Mouse (Mus musculus) hindbrain, postnatal 0 days (tissue): ENCODE data around the gene Itgam. TPM values are rescaled to one million over a fixed set of nuclear protein-coding genes. Genes with fewer than 3 reads are reported as not detected.
"Not testable (repeated sequence)": the region's sequence is repeated elsewhere in the genome, so short reads cannot be mapped to it uniquely, and the experiment has no call there.

Experiments
- ATAC-seq: fragments of 200-750 bp; cut with Nextera tagmentation; 2 replicates; pipeline ENCODE4 v1.8.0; 2017; ENCODE audit warnings: mild to moderate bottlenecking, moderate TSS enrichment, moderate library complexity
- DNase-seq: peaks from one replicate; pipeline ENCODE4 v3.0.0-alpha.2; 2015; ENCODE audit warnings: low spot score
- H3K27ac ChIP-seq: fragments of 300-500 bp; sonication (generic); 2 replicates; pipeline ENCODE4 v1.5.1; 2014; ENCODE audit warnings: mild to moderate bottlenecking
- H3K27me3 ChIP-seq: fragments of 300-500 bp; sonication (generic); 2 replicates; pipeline ENCODE4 v1.6.1; 2014; ENCODE audit warnings: low read length, mixed read lengths; ENCODE audit not compliant: insufficient read depth
- H3K36me3 ChIP-seq: fragments of 300-500 bp; sonication (generic); 2 replicates; pipeline ENCODE4 v1.6.1; 2014; ENCODE audit warnings: low read length, mixed read lengths; ENCODE audit not compliant: insufficient read depth
- H3K4me1 ChIP-seq: fragments of 300-500 bp; sonication (generic); 2 replicates; pipeline ENCODE4 v1.6.1; 2014; ENCODE audit warnings: antibody characterized with exemption, low read length, mixed read lengths; ENCODE audit not compliant: insufficient read depth
- H3K4me2 ChIP-seq: fragments of 300-500 bp; sonication (generic); 2 replicates; pipeline ENCODE4 v1.6.1; 2014; ENCODE audit warnings: low read depth, mild to moderate bottlenecking, low read length, moderate library complexity, mixed read lengths
- H3K4me3 ChIP-seq: fragments of 300-500 bp; sonication (generic); 2 replicates; pipeline ENCODE4 v1.5.1; 2014; ENCODE audit warnings: low read length
- H3K9ac ChIP-seq: fragments of 300-500 bp; sonication (generic); replicated peaks from 2 replicates; pipeline ENCODE4 v1.6.1; 2014; ENCODE audit warnings: mild to moderate bottlenecking, low read length, moderate library complexity, mixed read lengths
- H3K9me3 ChIP-seq: fragments of 300-500 bp; sonication (generic); 2 replicates; pipeline ENCODE4 v1.6.1; 2016; ENCODE audit warnings: low read length, mixed read lengths
- CTCF ChIP-seq: IDR thresholded peaks from 2 replicates; pipeline ENCODE4 v1.5.1; 2016; ENCODE audit warnings: antibody characterized with exemption, control low read depth, low read depth
- WGBS: fragments of 180-500 bp; shearing (Covaris S2); extraction: QIAGEN DNeasy Blood & Tissue Kit; methylation state at CpG from one replicate; pipeline ENCODE4 v1.1.7; 2014; 5-methylcytosine and 5-hydroxymethylcytosine counted together
- polyA plus RNA-seq: library from polyadenylated mRNA; unstranded; fragments of >200 nt; fragmentation: Nextera tagmentation; extraction: Ambion mirVana; gene quantifications from 2 replicates; pipeline ENCODE4 v1.2.1, GENCODE M21; 2015
- total RNA-seq: library from RNA; depleted of rRNA; stranded (reverse); fragments of >200 nt; gene quantifications from 2 replicates; pipeline ENCODE4 v1.2.3, GENCODE M21; 2014; rRNA removed

Gene Itgam
- total and polyA plus RNA-seq, 2 experiments from 2014 or later: 1.3 to 3.2 TPM

DNA sequence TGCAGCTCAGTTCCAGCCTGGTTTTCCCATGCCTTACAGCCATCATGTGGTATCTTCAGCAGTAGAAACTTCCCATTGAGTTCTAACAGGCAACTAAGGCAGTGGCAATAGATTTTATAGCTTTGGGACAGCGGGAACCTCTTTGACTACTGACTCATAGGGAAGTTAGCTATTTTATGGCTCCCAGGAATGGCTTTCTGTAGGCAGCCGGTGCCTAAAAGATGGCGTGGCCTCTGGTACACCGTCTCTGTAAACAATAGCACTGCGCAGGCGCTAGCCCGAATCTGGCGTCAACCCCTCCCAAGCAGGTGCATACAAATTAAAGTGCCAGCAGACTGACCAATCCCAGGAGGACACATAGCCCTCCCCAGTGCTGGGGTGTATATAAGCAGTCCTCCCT lies 88.5 kb downstream of the Itgam start:
- no peaks in the 10 kb centered on the region for H3K9me3 ChIP-seq
- 90% methylated on average over 8 of the region's 8 CpGs for WGBS
- no peak for ATAC-seq
- no peak for DNase-seq
- no peak overlapping the region for H3K27ac ChIP-seq
- H3K4me1 ChIP-seq: no peaks in the 10 kb centered on the region
- H3K36me3 ChIP-seq: no peaks in the 10 kb centered on the region
- no peak overlapping the region for H3K9ac ChIP-seq
- no peaks in the 10 kb centered on the region for H3K27me3 ChIP-seq
- no peak overlapping the region for H3K4me2 ChIP-seq
- TF ChIP-seq CTCF: no peak
- H3K4me3 ChIP-seq: no peak overlapping the region

DNA sequence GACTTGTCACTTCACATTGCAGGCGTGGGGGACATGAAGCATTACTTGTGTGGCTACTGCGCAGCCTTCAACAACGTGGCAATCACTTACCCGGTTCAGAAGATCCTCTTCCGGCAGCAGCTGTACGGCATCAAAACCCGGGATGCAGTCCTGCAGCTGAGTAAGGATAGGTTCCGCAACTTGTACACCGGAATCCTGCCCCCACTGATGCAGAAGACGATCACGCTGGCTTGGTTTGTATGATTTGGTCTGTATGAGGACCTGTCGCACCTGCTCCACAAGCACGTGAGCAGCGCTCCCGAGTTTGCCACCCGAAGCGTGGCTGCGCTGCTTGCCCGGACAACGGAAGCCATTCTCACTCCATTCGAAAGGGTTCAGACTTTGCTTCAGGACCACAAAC lies 91.6 kb downstream of the Itgam start, which contains the start of gene Itgad:
Gene Itgad, plus strand, starts transcription at position 301 of the 400 bp plus-strand sequence.
- TF ChIP-seq CTCF: no peak
- whole genome bisulfite sequencing: 93% methylated on average over 21 of the region's 21 CpGs
- Histone ChIP-seq H3K27me3 (no peaks in the 10 kb centered on the region), H3K9ac (no peak within 1 kb of the TSS), H3K4me1 (no peaks in the 10 kb centered on the region), H3K36me3 (no peaks in the 10 kb centered on the region), H3K4me3 (no peak within 1 kb of the TSS), H3K9me3 (no peaks in the 10 kb centered on the region), H3K27ac (no peak within 1 kb of the TSS), H3K4me2 (no peak within 1 kb of the TSS)
- no peak for ATAC-seq
- no peak for DNase-seq

DNA sequence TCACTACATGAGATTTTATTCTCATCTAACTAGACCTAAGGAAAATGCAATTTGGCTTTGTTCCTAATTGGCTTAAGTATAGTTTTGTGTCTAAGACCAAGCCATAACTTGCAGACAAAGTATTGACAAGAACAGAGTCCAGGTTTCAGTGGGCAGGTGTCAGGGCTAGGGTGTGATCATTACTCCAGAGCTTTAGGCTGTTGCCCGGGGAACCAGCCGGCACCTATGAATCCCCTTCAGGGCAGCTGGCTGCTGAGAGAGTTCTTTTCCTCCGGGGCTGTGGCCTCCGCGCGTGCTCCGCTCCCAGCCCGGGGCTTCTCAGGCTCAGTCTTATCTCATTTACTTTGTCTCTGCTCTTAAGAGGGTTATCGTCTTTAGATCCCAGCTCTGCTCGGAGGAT lies 92.5 kb downstream of the Itgam start:
- 71% methylated on average over 10 of the region's 10 CpGs for WGBS
- H3K36me3 ChIP-seq: no peaks in the 10 kb centered on the region
- no peak overlapping the region for H3K4me2 ChIP-seq
- no peak for ATAC-seq
- H3K9ac ChIP-seq: no peak overlapping the region
- no peak for TF ChIP-seq CTCF
- H3K27me3 ChIP-seq: no peaks in the 10 kb centered on the region
- no peaks in the 10 kb centered on the region for H3K4me1 ChIP-seq
- no peak for DNase-seq
- H3K9me3 ChIP-seq: no peaks in the 10 kb centered on the region
- H3K27ac ChIP-seq: no peak overlapping the region
- H3K4me3 ChIP-seq: no peak overlapping the region

DNA sequence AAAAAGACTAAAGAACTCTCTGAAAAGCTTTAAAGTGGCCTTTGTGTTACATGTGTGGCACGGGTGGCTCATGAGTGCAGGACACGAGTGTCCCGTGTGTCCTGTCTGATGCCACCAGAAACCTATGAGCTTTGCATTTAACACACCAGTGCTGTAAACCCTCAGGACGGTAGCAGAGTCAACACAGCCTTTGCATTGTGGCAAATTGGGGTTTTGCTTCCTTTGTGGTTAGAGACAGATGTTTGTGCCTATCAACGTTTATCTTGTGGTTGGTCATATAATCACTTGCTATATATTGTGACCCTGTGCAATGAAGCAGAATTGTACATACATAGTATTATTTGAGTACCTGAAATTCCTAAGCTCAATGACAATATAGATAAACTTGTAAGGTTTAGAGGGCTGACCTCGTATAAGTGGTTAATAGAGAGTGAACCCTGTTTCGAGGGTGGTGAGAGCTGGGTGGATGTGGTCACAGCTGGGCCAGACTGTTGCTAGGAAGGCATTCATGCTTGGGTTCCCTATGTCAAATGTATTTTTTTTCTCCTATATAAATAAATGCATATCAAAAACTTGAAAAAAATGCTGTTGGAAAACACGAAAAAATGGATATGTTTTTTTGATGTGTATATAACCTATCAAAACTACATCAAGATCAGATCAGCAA lies 96.4 kb downstream of the Itgam start:
- ATAC-seq, H3K27me3 ChIP-seq: not testable (repeated sequence)

DNA sequence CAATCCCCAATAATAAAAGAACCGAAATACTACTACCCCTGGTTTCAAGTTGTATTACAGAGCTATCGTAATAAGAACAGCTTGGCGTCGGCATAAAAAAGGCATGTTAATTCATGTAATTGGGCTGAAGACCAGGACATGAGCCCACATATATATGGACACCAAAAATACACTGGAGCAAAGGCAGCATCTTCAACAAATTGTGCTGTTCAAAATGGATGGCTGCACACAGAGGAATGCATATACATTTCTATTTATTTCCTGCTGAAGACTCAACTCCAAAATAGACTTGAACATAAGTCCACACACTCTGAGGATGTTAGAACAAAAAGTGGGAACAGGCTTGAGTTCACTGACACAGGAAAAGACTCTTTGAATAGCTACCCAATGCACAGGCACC lies 101.6 kb downstream of the Itgam start:
- Histone ChIP-seq H3K4me1 (no peaks in the 10 kb centered on the region), H3K9ac (no peak overlapping the region), H3K4me3 (no peak overlapping the region), H3K27ac (no peak overlapping the region), H3K9me3 (no peaks in the 10 kb centered on the region), H3K36me3 (no peaks in the 10 kb centered on the region), H3K4me2 (no peak overlapping the region), H3K27me3 (no peaks in the 10 kb centered on the region)
- WGBS: 99% methylated on average over 4 of the region's 4 CpGs
- TF ChIP-seq CTCF: no peak
- no peak for ATAC-seq
- no peak for DNase-seq

More for the DNA sequence above, 96.4 kb downstream of the Itgam start:
- H3K4me2 ChIP-seq, H3K9ac ChIP-seq, H3K9me3 ChIP-seq, DNase-seq, H3K4me3 ChIP-seq, H3K36me3 ChIP-seq, H3K27ac ChIP-seq, H3K4me1 ChIP-seq: not testable (repeated sequence)
- WGBS: 78% methylated on average over 7 of the region's 8 CpGs

DNA sequence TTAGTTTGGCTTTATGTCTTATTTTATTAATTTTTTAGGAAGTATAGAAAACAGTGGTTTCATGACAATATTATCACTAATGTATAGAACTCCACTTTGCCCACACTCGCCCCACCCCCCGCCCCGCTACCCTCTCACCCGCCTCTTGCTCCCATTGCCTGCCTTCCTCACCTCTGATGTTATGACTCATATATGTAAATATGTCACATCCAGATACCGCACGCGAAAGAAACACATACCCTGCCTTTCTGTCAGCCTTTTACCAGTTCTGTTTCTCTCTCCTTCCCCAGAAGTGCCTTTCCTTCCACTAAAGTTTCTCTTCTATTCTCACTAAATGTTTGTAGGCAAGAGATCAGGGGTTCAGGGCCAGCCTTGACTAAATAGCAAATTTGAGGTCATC lies 104.0 kb downstream of the Itgam start:
- H3K27ac ChIP-seq: no peak overlapping the region
- DNase-seq (no peak), ATAC-seq (no peak)
- no peak overlapping the region for H3K4me2 ChIP-seq
- no peaks in the 10 kb centered on the region for H3K27me3 ChIP-seq
- WGBS: 93% methylated on average over 7 of the region's 7 CpGs
- no peak for TF ChIP-seq CTCF
- no peaks in the 10 kb centered on the region for H3K36me3 ChIP-seq
- H3K4me3 ChIP-seq: no peak overlapping the region
- no peak overlapping the region for H3K9ac ChIP-seq
- H3K4me1 ChIP-seq: no peaks in the 10 kb centered on the region
- no peaks in the 10 kb centered on the region for H3K9me3 ChIP-seq

Other genes with a start within 250 kb of the Itgam start
- gene Stx4a, start 238.3 kb upstream of the Itgam start, total RNA-seq: 4.0 and 9.6 TPM in 2 replicates
- 28.4 and 31.8 TPM in 2 replicates for gene Stx4a, start 238.3 kb upstream of the Itgam start, polyA plus RNA-seq
- 69.7 and 72.7 TPM in 2 replicates for gene Stx1b, start 238.1 kb upstream of the Itgam start, total RNA-seq
- 66.6 and 76.3 TPM in 2 replicates for gene Stx1b, start 238.1 kb upstream of the Itgam start, polyA plus RNA-seq
- gene Zfp646, start 186.4 kb upstream of the Itgam start, total RNA-seq: 34.6 and 35.0 TPM in 2 replicates
- gene Zfp646, start 186.4 kb upstream of the Itgam start, polyA plus RNA-seq: 3.4 and 4.4 TPM in 2 replicates
- 25.8 and 26.2 TPM in 2 replicates for gene Zfp668, start 185.8 kb upstream of the Itgam start, total RNA-seq
- 21.8 and 22.4 TPM in 2 replicates for gene Zfp668, start 185.8 kb upstream of the Itgam start, polyA plus RNA-seq
- gene Prss53, start 171.7 kb upstream of the Itgam start, total RNA-seq: 0.72 and 1.8 TPM in 2 replicates
- gene Prss53, start 171.7 kb upstream of the Itgam start, polyA plus RNA-seq: 1.0 and 1.3 TPM in 2 replicates
- gene Gm21974, start 167.2 kb upstream of the Itgam start, total RNA-seq: not detected in 2 replicates
- gene Gm21974, start 167.2 kb upstream of the Itgam start, polyA plus RNA-seq: not detected in 2 replicates
- gene Vkorc1, start 167.0 kb upstream of the Itgam start, total RNA-seq: 37.2 and 43.0 TPM in 2 replicates
- 72.6 and 79.8 TPM in 2 replicates for gene Vkorc1, start 167.0 kb upstream of the Itgam start, polyA plus RNA-seq
- gene Bckdk, start 158.6 kb upstream of the Itgam start, total RNA-seq: 44.3 and 55.0 TPM in 2 replicates
- 61.5 and 63.5 TPM in 2 replicates for gene Bckdk, start 158.6 kb upstream of the Itgam start, polyA plus RNA-seq
- 24.9 and 33.5 TPM in 2 replicates for gene Kat8, start 150.1 kb upstream of the Itgam start, total RNA-seq
- 30.1 and 33.9 TPM in 2 replicates for gene Kat8, start 150.1 kb upstream of the Itgam start, polyA plus RNA-seq
- gene Prss8, start 132.5 kb upstream of the Itgam start, total RNA-seq: 0.26 and 0.32 TPM in 2 replicates
- gene Prss8, start 132.5 kb upstream of the Itgam start, polyA plus RNA-seq: 0.35 and 0.44 TPM in 2 replicates
- gene Prss36, start 115.9 kb upstream of the Itgam start, total RNA-seq: 17.0 and 19.9 TPM in 2 replicates
- gene Prss36, start 115.9 kb upstream of the Itgam start, polyA plus RNA-seq: 16.5 and 17.3 TPM in 2 replicates
- gene Fus, start 95.2 kb upstream of the Itgam start, total RNA-seq: 34.4 and 45.0 TPM in 2 replicates
- gene Fus, start 95.2 kb upstream of the Itgam start, polyA plus RNA-seq: 281 and 299 TPM in 2 replicates
- 12.1 and 12.7 TPM in 2 replicates for gene Pycard, start 68.8 kb upstream of the Itgam start, total RNA-seq
- 9.3 and 10.7 TPM in 2 replicates for gene Pycard, start 68.8 kb upstream of the Itgam start, polyA plus RNA-seq
- 0.37 and 1.4 TPM in 2 replicates for gene Trim72, start 58.7 kb upstream of the Itgam start, total RNA-seq
- gene Trim72, start 58.7 kb upstream of the Itgam start, polyA plus RNA-seq: not detected in 2 replicates
- gene Gm49368, start within 50 bp of the Itgam start, total RNA-seq: not detected in 2 replicates
- gene Gm49368, start within 50 bp of the Itgam start, polyA plus RNA-seq: not detected in 2 replicates
- 0.58 and 0.68 TPM in 2 replicates for gene Itgax, start 66.9 kb downstream of the Itgam start, total RNA-seq
- not detected in 2 replicates for gene Itgax, start 66.9 kb downstream of the Itgam start, polyA plus RNA-seq
- 0.25 TPM in 1 of 2 replicates, not detected in the other for gene Itgad, start 91.7 kb downstream of the Itgam start, total RNA-seq
- gene Itgad, start 91.7 kb downstream of the Itgam start, polyA plus RNA-seq: not detected in 2 replicates
- gene Cox6a2, start 143.7 kb downstream of the Itgam start, total RNA-seq: not detected in 2 replicates
- 0.83 and 0.93 TPM in 2 replicates for gene Cox6a2, start 143.7 kb downstream of the Itgam start, polyA plus RNA-seq
- 21.1 and 27.6 TPM in 2 replicates for gene Armc5, start 174.7 kb downstream of the Itgam start, total RNA-seq
- gene Armc5, start 174.7 kb downstream of the Itgam start, polyA plus RNA-seq: 15.2 and 16.4 TPM in 2 replicates
- 5.6 and 7.5 TPM in 2 replicates for gene 9130023H24Rik, start 175.4 kb downstream of the Itgam start, total RNA-seq
- gene 9130023H24Rik, start 175.4 kb downstream of the Itgam start, polyA plus RNA-seq: 4.3 and 5.1 TPM in 2 replicates
- gene Tgfb1i1, start 184.2 kb downstream of the Itgam start, total RNA-seq: 19.8 and 20.6 TPM in 2 replicates
- gene Tgfb1i1, start 184.2 kb downstream of the Itgam start, polyA plus RNA-seq: 22.7 and 23.3 TPM in 2 replicates
- not detected in 2 replicates for gene Slc5a2, start 203.0 kb downstream of the Itgam start, total RNA-seq
- 0.38 and 0.42 TPM in 2 replicates for gene Slc5a2, start 203.0 kb downstream of the Itgam start, polyA plus RNA-seq
- 34.9 and 35.1 TPM in 2 replicates for gene BC017158, start 235.5 kb downstream of the Itgam start, total RNA-seq
- gene BC017158, start 235.5 kb downstream of the Itgam start, polyA plus RNA-seq: 15.9 and 16.8 TPM in 2 replicates